Mouse (Mus musculus) forebrain, postnatal 0 days (tissue): Measurements from ENCODE around the gene Tenm3. TPM values are rescaled to one million over a fixed set of nuclear protein-coding genes. Genes with fewer than 3 reads are reported as not detected.

Experiments used
- ATAC-seq: fragments of 200-750 bp; cut with Nextera tagmentation; 2 replicates; pipeline ENCODE4 v1.8.0; 2017; ENCODE audit warnings: mild to moderate bottlenecking, moderate library complexity
- DNase-seq: peaks from one replicate; pipeline ENCODE4 v3.0.0-alpha.2; 2015
- H3K27ac ChIP-seq: fragments of 300-500 bp; sonication (generic); 2 replicates; pipeline ENCODE4 v1.5.1; 2014; ENCODE audit warnings: low read depth, mild to moderate bottlenecking, antibody characterized with exemption, low read length, moderate library complexity, mixed read lengths
- H3K27me3 ChIP-seq: fragments of 300-500 bp; sonication (generic); 2 replicates; pipeline ENCODE4 v1.6.1; 2014; ENCODE audit warnings: mild to moderate bottlenecking, low read length, mixed read lengths; ENCODE audit not compliant: insufficient read depth
- H3K36me3 ChIP-seq: fragments of 300-500 bp; sonication (generic); 2 replicates; pipeline ENCODE4 v1.6.1; 2014; ENCODE audit warnings: mild to moderate bottlenecking, moderate library complexity; ENCODE audit not compliant: insufficient read depth
- H3K4me1 ChIP-seq: fragments of 300-500 bp; sonication (generic); 2 replicates; pipeline ENCODE4 v1.6.1; 2014; ENCODE audit warnings: antibody characterized with exemption; ENCODE audit not compliant: insufficient read depth
- H3K4me2 ChIP-seq: fragments of 300-500 bp; sonication (generic); 2 replicates; pipeline ENCODE4 v1.6.1; 2014; ENCODE audit warnings: low read depth, mild to moderate bottlenecking, moderate library complexity
- H3K4me3 ChIP-seq: fragments of 300-500 bp; sonication (generic); 2 replicates; pipeline ENCODE4 v1.5.1; 2014; ENCODE audit warnings: low read depth, low read length, mixed read lengths
- H3K9ac ChIP-seq: fragments of 300-500 bp; sonication (generic); 2 replicates; pipeline ENCODE4 v1.6.1; 2014; ENCODE audit warnings: mild to moderate bottlenecking
- H3K9me3 ChIP-seq: fragments of 300-500 bp; sonication (generic); 2 replicates; pipeline ENCODE4 v1.6.1; 2016; ENCODE audit warnings: low read length
- CTCF ChIP-seq: sonication (generic); IDR thresholded peaks from 2 replicates; pipeline ENCODE4 v1.5.1; 2016; ENCODE audit warnings: antibody characterized with exemption, control low read depth, low read depth
- WGBS: fragments of 180-500 bp; shearing (Covaris S2); extraction: QIAGEN DNeasy Blood & Tissue Kit; methylation state at CpG from one replicate; pipeline ENCODE4 v1.1.7; 2014; 5-methylcytosine and 5-hydroxymethylcytosine counted together
- polyA plus RNA-seq: library from polyadenylated mRNA; unstranded; fragments of >200 nt; fragmentation: Nextera tagmentation; extraction: Ambion mirVana; gene quantifications from 2 replicates; pipeline ENCODE4 v1.2.1, GENCODE M21; 2015
- total RNA-seq: library from RNA; depleted of rRNA; stranded (reverse); fragments of >200 nt; gene quantifications from 2 replicates; pipeline ENCODE4 v1.2.3, GENCODE M21; 2014

The Tenm3 gene
- total and polyA plus RNA-seq, 2 experiments from 2014 or later: 21.6 to 111 TPM

GRCm38 (mm10) chr8:48835745-48836144, 8.0 kb downstream of the Tenm3 start:
- Histone ChIP-seq H3K9ac (no peak overlapping the region), H3K27ac (no peak overlapping the region), H3K9me3 (no peaks in the 10 kb centered on the region), H3K27me3 (no peaks in the 10 kb centered on the region), H3K36me3 (no peaks in the 10 kb centered on the region), H3K4me1 (no peaks in the 10 kb centered on the region), H3K4me3 (no peak overlapping the region), H3K4me2 (no peak overlapping the region)
- ATAC-seq (no peak), DNase-seq (no peak)
- 84% methylated on average over 2 of the region's 2 CpGs for WGBS
- TF ChIP-seq CTCF: no peak

DNA sequence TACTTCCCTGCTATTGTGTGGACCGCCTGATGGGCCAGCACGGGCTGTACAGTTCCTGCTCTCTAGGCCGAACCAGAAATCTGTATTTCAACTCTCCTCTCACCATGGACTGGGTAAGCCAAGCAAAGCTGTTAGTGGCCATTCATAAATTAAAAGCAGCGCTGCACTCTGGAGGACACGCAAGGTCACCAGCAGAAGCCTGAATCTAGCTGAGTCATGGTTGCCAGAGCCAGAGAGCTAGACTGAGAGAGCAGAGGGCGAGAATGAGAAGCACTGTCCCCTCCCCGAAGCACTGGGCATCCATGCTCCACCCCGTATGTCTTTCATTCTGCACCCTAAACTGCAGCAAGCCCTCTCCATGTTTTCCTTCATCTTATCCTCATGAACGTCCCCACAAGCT, 16.3 kb downstream of the Tenm3 start:
- DNase-seq (no peak), ATAC-seq (no peak)
- no peak overlapping the region for H3K9ac ChIP-seq
- no peaks in the 10 kb centered on the region for H3K9me3 ChIP-seq
- 65% methylated on average over 9 of the region's 9 CpGs for WGBS
- H3K4me2 ChIP-seq: no peak overlapping the region
- no peak for TF ChIP-seq CTCF
- no peak overlapping the region for H3K27ac ChIP-seq
- no peaks in the 10 kb centered on the region for H3K27me3 ChIP-seq
- no peaks in the 10 kb centered on the region for H3K4me1 ChIP-seq
- no peak overlapping the region for H3K4me3 ChIP-seq
- no peaks in the 10 kb centered on the region for H3K36me3 ChIP-seq

- H3K36me3 ChIP-seq: no peaks in the 10 kb centered on the region
- H3K9me3 ChIP-seq: no peaks in the 10 kb centered on the region
- TF ChIP-seq CTCF: no peak
- no peak for DNase-seq
- no peak overlapping the region for H3K4me3 ChIP-seq
- no peak overlapping the region for H3K27ac ChIP-seq
- H3K4me2 ChIP-seq: no peak overlapping the region
- no peak for ATAC-seq
- no peak overlapping the region for H3K9ac ChIP-seq
- 96% methylated on average over 7 of the region's 7 CpGs for WGBS
- H3K27me3 ChIP-seq: no peaks in the 10 kb centered on the region
- H3K4me1 ChIP-seq: no peaks in the 10 kb centered on the region
These were observed 18.1 kb downstream of the Tenm3 start for GRCm38 (mm10) chr8:48825666-48826065.

GRCm38 (mm10) chr8:48822291-48822690, 21.5 kb downstream of the Tenm3 start:
- no peaks in the 10 kb centered on the region for H3K27me3 ChIP-seq
- H3K9me3 ChIP-seq: no peaks in the 10 kb centered on the region
- no peak overlapping the region for H3K27ac ChIP-seq
- H3K36me3 ChIP-seq: no peaks in the 10 kb centered on the region
- no peak overlapping the region for H3K4me2 ChIP-seq
- no peaks in the 10 kb centered on the region for H3K4me1 ChIP-seq
- WGBS: 87% methylated on average over 4 of the region's 4 CpGs
- TF ChIP-seq CTCF: no peak
- ATAC-seq (no peak), DNase-seq (no peak)
- H3K4me3 ChIP-seq: no peak overlapping the region
- H3K9ac ChIP-seq: no peak overlapping the region

GRCm38 (mm10) chr8:48819962-48820361, 23.8 kb downstream of the Tenm3 start:
- no peak for ATAC-seq
- Histone ChIP-seq H3K36me3 (no peaks in the 10 kb centered on the region), H3K4me2 (no peak overlapping the region), H3K9ac (no peak overlapping the region), H3K27ac (no peak overlapping the region), H3K9me3 (no peaks in the 10 kb centered on the region), H3K27me3 (no peaks in the 10 kb centered on the region), H3K4me1 (no peaks in the 10 kb centered on the region), H3K4me3 (no peak overlapping the region)
- no peak for TF ChIP-seq CTCF
- 33% methylated on average over 6 of the region's 6 CpGs for WGBS
- DNase-seq: no peak

DNA sequence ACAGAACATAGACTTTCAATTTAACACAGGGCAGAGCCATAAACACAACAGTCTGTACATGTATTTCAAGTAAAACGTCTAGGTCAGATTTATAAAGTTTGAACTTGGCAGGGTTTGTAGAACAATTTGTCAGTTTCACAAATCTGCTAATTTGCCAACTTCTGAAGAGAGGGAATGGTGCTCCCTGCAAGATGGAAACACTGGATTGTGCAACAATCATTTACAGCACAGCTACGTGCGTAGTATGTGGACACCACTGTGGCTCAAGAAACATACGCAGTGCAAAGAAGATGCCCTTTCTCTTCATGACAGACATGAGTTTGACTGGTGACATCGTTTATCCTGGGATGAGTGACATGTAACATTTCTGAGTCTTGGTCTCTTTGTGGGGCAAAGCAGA, 24.4 kb downstream of the Tenm3 start:
- ATAC-seq: no peak
- Histone ChIP-seq H3K36me3 (no peaks in the 10 kb centered on the region), H3K9ac (no peak overlapping the region), H3K27me3 (no peaks in the 10 kb centered on the region), H3K9me3 (no peaks in the 10 kb centered on the region), H3K27ac (no peak overlapping the region), H3K4me3 (no peak overlapping the region), H3K4me2 (no peak overlapping the region), H3K4me1 (no peaks in the 10 kb centered on the region)
- DNase-seq: no peak
- WGBS: 62% methylated on average over 5 of the region's 5 CpGs
- TF ChIP-seq CTCF: no peak

DNA sequence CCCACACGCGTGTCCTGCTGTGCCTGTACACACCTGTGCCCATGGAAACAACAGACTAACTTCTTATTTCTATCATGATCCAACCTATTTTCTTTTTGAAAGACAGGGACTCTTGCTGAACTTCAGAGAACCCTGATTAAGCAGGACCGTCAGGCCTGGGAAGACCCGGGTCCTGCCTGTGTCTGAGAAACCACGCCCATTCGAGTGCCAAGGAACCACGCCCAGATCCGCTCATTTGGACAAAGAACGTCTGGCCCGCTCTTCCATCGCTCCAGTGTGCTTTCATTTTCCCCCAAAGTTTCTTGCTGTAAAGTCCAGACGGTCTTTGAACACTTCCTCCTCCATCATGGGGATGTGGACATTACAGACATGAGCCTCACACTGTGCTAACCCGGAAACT, 26.8 kb downstream of the Tenm3 start:
- Histone ChIP-seq H3K27me3 (no peaks in the 10 kb centered on the region), H3K9ac (no peak overlapping the region), H3K4me2 (no peak overlapping the region), H3K36me3 (no peaks in the 10 kb centered on the region), H3K4me3 (no peak overlapping the region), H3K9me3 (no peaks in the 10 kb centered on the region), H3K27ac (no peak overlapping the region), H3K4me1 (no peaks in the 10 kb centered on the region)
- WGBS: 66% methylated on average over 13 of the region's 13 CpGs
- TF ChIP-seq CTCF: no peak
- ATAC-seq (no peak), DNase-seq (no peak)
